Mouse (Mus musculus): ENCODE measurements around the gene Dock10. TPM values are rescaled to one million over a fixed set of nuclear protein-coding genes. Genes with fewer than 3 reads are reported as not detected.

Gene Dock10
- polyA plus RNA-seq, 1 experiment from 2014 or later = 4.4 TPM

GRCm38 (mm10) chr1:80613395-80614011 is 144.8 kb downstream of the Dock10 start:
- no peak overlapping the region for H3K9ac ChIP-seq (ENCODE audit: low read length)

GRCm38 (mm10) chr1:80607546-80607945 is 150.8 kb downstream of the Dock10 start:
- Histone ChIP-seq H3K9ac (ENCODE audit: low read length) (no peak overlapping the region), H3K4me1 (ENCODE audit: control insufficient read depth in 2 of 2, insufficient read depth in 2 of 2, low read length in 2 of 2) (no peaks in the 10 kb centered on the region; a peak in 1 of 4 replicates), H3K27me3 (ENCODE audit: control insufficient read depth, insufficient read depth, low read length) (no peaks in the 10 kb centered on the region), H3K4me3 (ENCODE audit: control insufficient read depth in 1 of 2, insufficient read depth in 1 of 2, low read depth in 1 of 2, low read length in 2 of 2) (no peak overlapping the region), H3K9me3 (ENCODE audit: control insufficient read depth, low read length) (no peaks in the 10 kb centered on the region), H3K4me2 (ENCODE audit: low read length) (no peak overlapping the region), H3K36me3 (ENCODE audit: control insufficient read depth, insufficient read depth, low read length) (no peaks in the 10 kb centered on the region), H3K27ac (replicated peaks in 1 of 2; ENCODE audit: control insufficient read depth in 1 of 2, insufficient read depth in 1 of 2, low read depth in 2 of 2, low read length in 2 of 2) (no peak overlapping the region)
- no peak for ATAC-seq (ENCODE audit: insufficient number of reproducible peaks, insufficient read depth, low FRiP score, low read depth)
- 86% methylated on average over 4 of the region's 4 CpGs for WGBS

More at GRCm38 (mm10) chr1:80613395-80614011, 144.8 kb downstream of the Dock10 start:
- Histone ChIP-seq H3K4me1 (ENCODE audit: control insufficient read depth in 2 of 2, insufficient read depth in 2 of 2, low read length in 2 of 2) (no peaks in the 10 kb centered on the region), H3K27ac (replicated peaks in 1 of 2; ENCODE audit: control insufficient read depth in 1 of 2, insufficient read depth in 1 of 2, low read depth in 2 of 2, low read length in 2 of 2) (no peak overlapping the region), H3K36me3 (ENCODE audit: control insufficient read depth, insufficient read depth, low read length) (no peaks in the 10 kb centered on the region), H3K4me2 (ENCODE audit: low read length) (no peak overlapping the region), H3K27me3 (ENCODE audit: control insufficient read depth, insufficient read depth, low read length) (no peaks in the 10 kb centered on the region), H3K4me3 (ENCODE audit: control insufficient read depth in 1 of 2, insufficient read depth in 1 of 2, low read depth in 1 of 2, low read length in 2 of 2) (no peak overlapping the region), H3K9me3 (ENCODE audit: control insufficient read depth, low read length) (no peaks in the 10 kb centered on the region)
- no peak for ATAC-seq (ENCODE audit: insufficient number of reproducible peaks, insufficient read depth, low FRiP score, low read depth)
- WGBS = 72% methylated on average over 4 of the region's 4 CpGs

GRCm38 (mm10) chr1:80606131-80606754 is 152.1 kb downstream of the Dock10 start:
- no peaks in the 10 kb centered on the region for H3K36me3 ChIP-seq (ENCODE audit: control insufficient read depth, insufficient read depth, low read length)
- WGBS = 45% methylated on average over 8 of the region's 8 CpGs

GRCm38 (mm10) chr1:80604332-80604731 is 154.0 kb downstream of the Dock10 start:
- no peak for ATAC-seq (ENCODE audit: insufficient number of reproducible peaks, insufficient read depth, low FRiP score, low read depth)
- Histone ChIP-seq H3K27ac (replicated peaks in 1 of 2; ENCODE audit: control insufficient read depth in 1 of 2, insufficient read depth in 1 of 2, low read depth in 2 of 2, low read length in 2 of 2) (no peak overlapping the region), H3K36me3 (ENCODE audit: control insufficient read depth, insufficient read depth, low read length) (no peaks in the 10 kb centered on the region), H3K4me3 (ENCODE audit: control insufficient read depth in 1 of 2, insufficient read depth in 1 of 2, low read depth in 1 of 2, low read length in 2 of 2) (no peak overlapping the region), H3K9ac (ENCODE audit: low read length) (no peak overlapping the region), H3K4me2 (ENCODE audit: low read length) (no peak overlapping the region), H3K4me1 (ENCODE audit: control insufficient read depth in 2 of 2, insufficient read depth in 2 of 2, low read length in 2 of 2) (no peaks in the 10 kb centered on the region; a peak in 1 of 4 replicates), H3K27me3 (ENCODE audit: control insufficient read depth, insufficient read depth, low read length) (no peaks in the 10 kb centered on the region), H3K9me3 (ENCODE audit: control insufficient read depth, low read length) (no peaks in the 10 kb centered on the region)
- WGBS = 73% methylated on average over 2 of the region's 2 CpGs

More at GRCm38 (mm10) chr1:80606131-80606754, 152.1 kb downstream of the Dock10 start:
- H3K9ac ChIP-seq (ENCODE audit: low read length) = no peak overlapping the region
- H3K4me2 ChIP-seq (ENCODE audit: low read length) = no peak overlapping the region
- ATAC-seq (ENCODE audit: insufficient number of reproducible peaks, insufficient read depth, low FRiP score, low read depth) = no peak
- H3K27ac ChIP-seq (replicated peaks in 1 of 2; ENCODE audit: control insufficient read depth in 1 of 2, insufficient read depth in 1 of 2, low read depth in 2 of 2, low read length in 2 of 2) = no peak overlapping the region
- no peaks in the 10 kb centered on the region; a peak in 1 of 4 replicates for H3K4me1 ChIP-seq (ENCODE audit: control insufficient read depth in 2 of 2, insufficient read depth in 2 of 2, low read length in 2 of 2)
- H3K27me3 ChIP-seq (ENCODE audit: control insufficient read depth, insufficient read depth, low read length) = no peaks in the 10 kb centered on the region
- H3K9me3 ChIP-seq (ENCODE audit: control insufficient read depth, low read length) = no peaks in the 10 kb centered on the region
- no peak overlapping the region for H3K4me3 ChIP-seq (ENCODE audit: control insufficient read depth in 1 of 2, insufficient read depth in 1 of 2, low read depth in 1 of 2, low read length in 2 of 2)

GRCm38 (mm10) chr1:80603081-80603480 is 155.2 kb downstream of the Dock10 start:
- Histone ChIP-seq H3K4me3 (ENCODE audit: control insufficient read depth in 1 of 2, insufficient read depth in 1 of 2, low read depth in 1 of 2, low read length in 2 of 2) (no peak overlapping the region), H3K27ac (replicated peaks in 1 of 2; ENCODE audit: control insufficient read depth in 1 of 2, insufficient read depth in 1 of 2, low read depth in 2 of 2, low read length in 2 of 2) (no peak overlapping the region), H3K36me3 (ENCODE audit: control insufficient read depth, insufficient read depth, low read length) (no peaks in the 10 kb centered on the region), H3K9ac (ENCODE audit: low read length) (no peak overlapping the region), H3K4me2 (ENCODE audit: low read length) (no peak overlapping the region), H3K4me1 (ENCODE audit: control insufficient read depth in 2 of 2, insufficient read depth in 2 of 2, low read length in 2 of 2) (no peaks in the 10 kb centered on the region; a peak in 1 of 4 replicates), H3K27me3 (ENCODE audit: control insufficient read depth, insufficient read depth, low read length) (no peaks in the 10 kb centered on the region), H3K9me3 (ENCODE audit: control insufficient read depth, low read length) (no peaks in the 10 kb centered on the region)
- ATAC-seq (ENCODE audit: insufficient number of reproducible peaks, insufficient read depth, low FRiP score, low read depth) = no peak
- WGBS = 84% methylated on average over 2 of the region's 2 CpGs

- no peak overlapping the region for H3K27ac ChIP-seq (replicated peaks in 1 of 2; ENCODE audit: control insufficient read depth in 1 of 2, insufficient read depth in 1 of 2, low read depth in 2 of 2, low read length in 2 of 2)
- H3K4me1 ChIP-seq (ENCODE audit: control insufficient read depth in 2 of 2, insufficient read depth in 2 of 2, low read length in 2 of 2) = no peaks in the 10 kb centered on the region
- H3K4me3 ChIP-seq (ENCODE audit: control insufficient read depth in 1 of 2, insufficient read depth in 1 of 2, low read depth in 1 of 2, low read length in 2 of 2) = no peak overlapping the region
- 76% methylated on average over 5 of the region's 5 CpGs for WGBS
- H3K9ac ChIP-seq (ENCODE audit: low read length) = no peak overlapping the region
- no peaks in the 10 kb centered on the region for H3K9me3 ChIP-seq (ENCODE audit: control insufficient read depth, low read length)
- H3K27me3 ChIP-seq (ENCODE audit: control insufficient read depth, insufficient read depth, low read length) = no peaks in the 10 kb centered on the region
- no peaks in the 10 kb centered on the region for H3K36me3 ChIP-seq (ENCODE audit: control insufficient read depth, insufficient read depth, low read length)
- no peak overlapping the region for H3K4me2 ChIP-seq (ENCODE audit: low read length)
- ATAC-seq (ENCODE audit: insufficient number of reproducible peaks, insufficient read depth, low FRiP score, low read depth) = no peak
Measured at GRCm38 (mm10) chr1:80583281-80583680, 175.0 kb downstream of the Dock10 start.

GRCm38 (mm10) chr1:80582186-80582585 is 176.1 kb downstream of the Dock10 start:
- H3K36me3 ChIP-seq (ENCODE audit: control insufficient read depth, insufficient read depth, low read length) = no peaks in the 10 kb centered on the region
- no peak overlapping the region for H3K27ac ChIP-seq (replicated peaks in 1 of 2; ENCODE audit: control insufficient read depth in 1 of 2, insufficient read depth in 1 of 2, low read depth in 2 of 2, low read length in 2 of 2)
- 74% methylated on average over 3 of the region's 3 CpGs for WGBS
- no peaks in the 10 kb centered on the region for H3K9me3 ChIP-seq (ENCODE audit: control insufficient read depth, low read length)
- H3K4me2 ChIP-seq (ENCODE audit: low read length) = no peak overlapping the region
- no peaks in the 10 kb centered on the region for H3K27me3 ChIP-seq (ENCODE audit: control insufficient read depth, insufficient read depth, low read length)
- no peaks in the 10 kb centered on the region for H3K4me1 ChIP-seq (ENCODE audit: control insufficient read depth in 2 of 2, insufficient read depth in 2 of 2, low read length in 2 of 2)
- H3K4me3 ChIP-seq (ENCODE audit: control insufficient read depth in 1 of 2, insufficient read depth in 1 of 2, low read depth in 1 of 2, low read length in 2 of 2) = no peak overlapping the region
- ATAC-seq (ENCODE audit: insufficient number of reproducible peaks, insufficient read depth, low FRiP score, low read depth) = no peak
- no peak overlapping the region for H3K9ac ChIP-seq (ENCODE audit: low read length)

Data from heart, embryonic 14.5 days (tissue).